Mouse (Mus musculus): Measurements from ENCODE around the gene 3110070M22Rik.
"Not testable (repeated sequence)": the region's sequence is repeated elsewhere in the genome, so short reads cannot be mapped to it uniquely, and the experiment has no call there.

Gene 3110070M22Rik

DNA sequence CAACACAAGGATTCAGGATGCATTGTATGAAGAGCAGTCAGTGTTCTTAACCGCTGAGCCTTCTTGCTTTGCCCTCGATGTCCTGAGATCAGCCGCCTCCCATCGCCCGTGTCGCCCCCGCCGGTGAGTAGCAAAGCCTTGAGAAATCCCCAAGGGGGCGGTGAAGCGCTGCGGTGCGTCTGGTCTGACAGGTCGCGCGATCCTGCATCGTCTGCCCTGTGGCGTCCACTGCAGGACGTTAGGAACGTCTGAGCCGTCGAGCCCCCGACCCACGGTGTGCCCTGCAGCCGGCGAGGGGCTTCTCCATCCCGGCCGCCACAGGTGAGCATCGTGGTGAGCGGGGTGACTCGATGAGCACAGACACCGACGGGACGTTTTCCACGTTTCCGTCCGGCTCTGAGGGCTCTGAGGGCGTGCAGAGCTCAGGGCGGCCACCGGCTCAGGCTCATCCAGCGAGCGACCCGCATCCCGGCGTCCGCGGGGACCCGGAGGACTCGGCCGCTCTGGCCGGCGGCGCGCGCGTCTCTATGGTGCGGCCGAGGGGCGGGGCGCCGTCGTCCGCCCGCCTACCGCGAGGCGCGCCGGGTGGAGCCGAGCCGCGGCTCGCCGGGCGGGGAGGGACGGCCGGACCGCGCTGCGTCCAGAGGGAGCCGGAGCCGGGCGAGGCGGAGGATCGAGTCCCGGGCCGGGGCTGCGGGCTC lies at the start of gene 3110070M22Rik, which contains the start of gene Tmem267:
Gene 3110070M22Rik (minus strand): TSS at position 504 of the 701 bp plus-strand sequence.
Gene Tmem267 (plus strand): TSS at position 160 of the 701 bp plus-strand sequence.
- DNase-seq, result peak; percentile 93

DNA sequence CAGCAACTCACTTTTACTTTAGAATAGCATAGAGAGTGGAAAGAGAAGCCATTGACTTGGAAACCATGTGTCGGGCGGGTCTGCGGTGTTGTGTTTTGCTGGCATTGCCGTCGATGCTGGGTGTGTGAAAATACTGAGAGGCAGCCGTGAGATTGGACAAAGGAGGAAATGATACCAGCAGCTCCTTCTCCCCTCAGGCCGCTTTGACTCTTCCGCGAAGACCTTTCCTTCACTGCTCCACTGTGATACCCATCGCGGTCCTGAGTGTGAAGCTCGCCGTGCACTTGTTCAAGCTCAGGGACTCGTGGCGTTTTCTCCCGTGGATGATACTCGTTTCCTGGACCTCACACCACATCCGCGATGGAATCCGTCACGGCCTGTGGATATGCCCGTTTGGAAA lies 6.8 kb upstream of the 3110070M22Rik start:
- DNase-seq, result not testable (repeated sequence)

DNA sequence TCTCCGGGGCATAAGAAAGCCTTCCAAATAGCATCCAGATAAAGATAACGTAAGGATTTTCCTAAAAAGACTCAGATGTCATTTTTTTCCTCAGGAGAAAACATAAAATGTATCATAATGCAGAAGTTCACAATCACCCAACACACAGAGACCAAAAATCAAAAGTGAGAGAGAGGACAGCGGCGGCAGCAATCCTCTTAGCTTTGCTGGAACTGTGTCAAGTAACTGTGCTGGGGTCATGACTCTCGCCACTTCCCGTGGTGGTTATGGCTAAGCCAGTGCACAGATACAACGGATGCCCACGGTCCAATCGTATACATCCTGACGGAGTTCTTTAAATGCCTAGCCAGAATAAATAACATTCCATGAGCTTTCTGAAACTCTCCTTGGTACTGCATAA lies 3.9 kb upstream of the 3110070M22Rik start:
- not testable (repeated sequence) for DNase-seq

- no peak for DNase-seq
Observed at GRCm38 (mm10) chr13:119487354-119487753, 829 bp downstream of the 3110070M22Rik start.

- DNase-seq, result no peak
Observed at GRCm38 (mm10) chr13:119477789-119478188, 10.4 kb downstream of the 3110070M22Rik start.

- peak; percentile 55 for DNase-seq
Observed at GRCm38 (mm10) chr13:119476631-119477030, 11.6 kb downstream of the 3110070M22Rik start.

DNA sequence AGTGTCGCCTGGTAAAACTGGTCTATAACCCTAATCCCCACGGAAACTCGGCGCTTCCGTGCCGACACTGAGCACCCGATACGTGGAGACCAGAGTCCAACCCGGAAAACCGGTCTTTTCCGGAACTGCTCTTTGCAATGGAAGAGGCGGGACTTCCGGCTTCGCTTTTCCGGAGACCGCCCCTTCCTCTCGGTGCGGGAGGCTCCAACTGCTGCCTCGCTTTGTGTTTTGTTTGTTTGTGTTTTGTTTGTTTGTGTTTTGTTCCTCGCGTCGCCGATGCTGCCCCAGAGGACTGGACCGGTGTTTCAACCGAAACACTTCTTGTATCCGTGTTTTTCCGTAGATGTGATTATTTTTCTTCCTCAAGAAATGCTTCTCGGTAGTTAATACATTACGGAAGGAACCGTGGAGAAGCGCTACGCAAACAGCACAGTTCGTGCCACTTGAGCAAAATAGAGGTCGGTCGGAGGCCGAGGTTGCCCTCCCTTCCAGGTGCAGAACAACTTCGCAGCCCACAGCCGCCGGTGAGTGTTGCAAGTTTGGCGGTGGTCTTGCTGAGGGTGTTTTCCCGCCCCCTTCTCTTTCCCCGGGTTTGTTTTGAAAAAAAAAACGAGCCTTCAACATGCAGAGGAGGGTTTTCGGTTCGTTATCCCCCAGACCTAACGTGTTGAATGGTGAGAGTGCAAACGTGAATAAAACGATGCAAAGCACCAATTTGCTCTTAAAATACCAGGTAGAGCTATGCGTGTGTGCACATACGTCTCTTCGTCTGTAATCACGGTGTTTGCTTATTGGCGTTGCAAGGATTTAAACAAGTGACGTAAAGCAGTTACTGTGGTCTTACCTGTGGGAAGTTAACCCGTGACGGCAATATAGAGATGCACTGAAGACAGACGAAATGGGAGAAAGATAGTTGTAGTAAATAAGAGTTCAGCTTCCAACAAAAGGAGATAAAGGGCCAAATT lies 25.3 kb downstream of the 3110070M22Rik start, which contains the start of gene 4833420G17Rik:
Gene 4833420G17Rik (plus strand): TSS at position 173 of the 965 bp plus-strand sequence.
- DNase-seq, result peak; percentile 96

DNA sequence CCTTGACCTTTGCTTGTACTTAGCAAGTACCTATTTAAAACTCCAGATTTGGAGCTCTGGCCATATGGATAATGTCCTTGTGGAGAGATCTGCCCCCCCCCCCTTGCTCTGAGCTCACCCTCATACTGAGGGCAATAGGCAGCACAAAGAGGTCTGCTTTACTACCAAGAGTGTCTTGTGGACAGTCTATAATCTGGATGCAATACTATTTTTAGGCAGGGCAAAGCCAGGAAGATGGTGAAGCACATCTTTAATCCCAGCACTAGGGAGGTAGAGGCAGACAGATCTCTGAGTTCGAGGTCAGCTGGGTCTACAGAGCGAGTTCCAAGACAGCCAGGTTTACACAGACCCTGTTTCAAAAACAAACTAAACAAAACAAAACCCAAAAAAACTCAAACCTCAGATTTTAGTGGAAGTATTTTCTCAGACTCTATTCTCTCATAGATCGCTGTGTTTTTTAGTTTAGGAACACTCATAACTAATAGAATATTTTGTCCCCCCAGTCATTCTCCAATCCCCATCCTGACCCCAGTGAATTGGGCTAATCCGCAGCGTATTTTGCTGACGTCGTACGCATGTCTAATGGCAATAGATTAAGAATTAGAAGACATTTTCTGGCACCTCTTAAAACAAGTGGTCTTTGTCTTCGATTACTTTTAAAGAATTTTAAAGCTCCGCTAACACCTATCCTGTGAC lies 26.1 kb downstream of the 3110070M22Rik start:
- no peak for DNase-seq

GRCm38 (mm10) chr13:119456342-119456741 lies 31.8 kb downstream of the 3110070M22Rik start:
- no peak for DNase-seq

- DNase-seq, result no peak
Observed at GRCm38 (mm10) chr13:119455082-119455481, 33.1 kb downstream of the 3110070M22Rik start.

DNA sequence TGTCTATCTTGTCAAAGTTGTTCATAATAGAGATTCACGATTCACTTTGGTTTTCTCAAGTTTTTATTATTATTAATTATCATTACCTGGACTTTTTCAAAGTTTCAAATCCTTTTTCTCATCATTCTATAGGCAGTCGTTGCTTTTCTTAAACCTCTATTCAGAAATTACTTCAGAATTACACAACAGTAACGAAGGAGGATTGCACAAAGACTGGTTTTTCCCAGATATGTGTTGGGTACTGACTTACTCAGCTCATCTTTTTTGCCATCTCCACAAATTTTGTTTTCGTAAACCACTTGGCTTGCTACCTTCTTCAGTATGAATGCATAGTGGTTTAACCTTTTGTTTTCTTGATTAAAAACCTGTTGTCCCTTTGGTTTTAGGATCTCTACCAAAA lies 34.6 kb downstream of the 3110070M22Rik start:
- DNase-seq, result no peak

DNA sequence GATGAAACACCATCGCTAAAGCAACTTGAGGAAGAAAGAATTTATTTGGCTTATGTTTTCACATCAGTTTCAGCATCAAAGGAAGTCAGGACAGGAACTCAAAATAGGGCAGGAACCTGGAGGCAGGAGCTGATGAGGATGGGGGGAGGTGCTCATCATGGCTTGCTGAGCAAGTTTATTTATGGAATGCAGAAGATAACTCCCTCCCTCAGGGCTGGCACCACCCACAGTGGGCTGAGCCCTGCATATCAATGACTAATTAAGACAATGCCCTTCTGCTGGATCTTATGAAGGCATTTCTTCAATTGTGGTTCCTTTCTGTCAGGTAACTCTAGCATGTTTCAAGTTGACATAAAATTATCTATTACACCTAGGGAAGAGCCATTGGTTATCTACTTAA lies 45.9 kb downstream of the 3110070M22Rik start:
- no peak for DNase-seq
